Mouse (Mus musculus) T-helper 17 cell (primary cell): ENCODE data around the gene Wwox.

Source experiments
- in situ Hi-C, 2 experiments: fragments of 300-600 bp; cut with MboI, MseI; formaldehyde crosslinking; loops; 1 replicate in 1 of 2; 2 replicates in 1 of 2; pipeline ENCODE4 v1.15.1; 2025; ENCODE audit warnings: high pct_unique_total_duplicates in 2 of 2

Wwox gene

GRCm38 (mm10) chr8:114883967-114884366, 444.5 kb downstream of the Wwox start:
- in situ Hi-C loops = loop anchor here in 1 of 2 experiments (10.0 kb wide), 1 partner anchor 81 kb away; no protein-coding TSS in a partner anchor

GRCm38 (mm10) chr8:114885026-114885592, 445.7 kb downstream of the Wwox start:
- in situ Hi-C loops = loop anchor here in 1 of 2 experiments (10.0 kb wide), 1 partner anchor 80 kb away; no protein-coding TSS in a partner anchor

- in situ Hi-C loops = loop anchor here in 1 of 2 experiments (10.0 kb wide), 1 partner anchor 76 kb away; no protein-coding TSS in a partner anchor
These were observed 448.9 kb downstream of the Wwox start for GRCm38 (mm10) chr8:114888388-114888787.

- in situ Hi-C loops = loop anchor here in 1 of 2 experiments (10.0 kb wide), 1 partner anchor 75 kb away; no protein-coding TSS in a partner anchor
These were observed 450.3 kb downstream of the Wwox start for GRCm38 (mm10) chr8:114889578-114890374.

GRCm38 (mm10) chr8:114890478-114890877, 451.0 kb downstream of the Wwox start:
- in situ Hi-C loops = no loop called here

GRCm38 (mm10) chr8:114891252-114891651, 451.8 kb downstream of the Wwox start:
- in situ Hi-C loops = no loop called here

GRCm38 (mm10) chr8:114897432-114897831, 458.0 kb downstream of the Wwox start:
- in situ Hi-C loops = no loop called here

- in situ Hi-C loops = no loop called here
These were observed 459.7 kb downstream of the Wwox start for GRCm38 (mm10) chr8:114899157-114899556.

GRCm38 (mm10) chr8:114902584-114902983, 463.1 kb downstream of the Wwox start:
- in situ Hi-C loops = no loop called here

GRCm38 (mm10) chr8:114908086-114908485, 468.6 kb downstream of the Wwox start:
- in situ Hi-C loops = no loop called here

GRCm38 (mm10) chr8:114908589-114908988, 469.1 kb downstream of the Wwox start:
- in situ Hi-C loops = no loop called here

- in situ Hi-C loops = no loop called here
These were observed 469.7 kb downstream of the Wwox start for GRCm38 (mm10) chr8:114909146-114909545.

- in situ Hi-C loops = no loop called here
These were observed 471.7 kb downstream of the Wwox start for GRCm38 (mm10) chr8:114911031-114911580.

- in situ Hi-C loops = loop anchor here in 1 of 2 experiments (10.0 kb wide), 1 partner anchor 1161 kb away; no protein-coding TSS in a partner anchor
These were observed 484.2 kb downstream of the Wwox start for GRCm38 (mm10) chr8:114923629-114924028.

GRCm38 (mm10) chr8:114927412-114927811, 488.0 kb downstream of the Wwox start:
- in situ Hi-C loops = loop anchor here in 1 of 2 experiments (10.0 kb wide), 1 partner anchor 1157 kb away; no protein-coding TSS in a partner anchor

- in situ Hi-C loops = loop anchor here in 1 of 2 experiments (10.0 kb wide), 1 partner anchor 1157 kb away; no protein-coding TSS in a partner anchor
These were observed 488.5 kb downstream of the Wwox start for GRCm38 (mm10) chr8:114927917-114928316.

- in situ Hi-C loops = loop anchor here in 1 of 2 experiments (10.0 kb wide), 1 partner anchor 1155 kb away; no protein-coding TSS in a partner anchor
These were observed 490.1 kb downstream of the Wwox start for GRCm38 (mm10) chr8:114929597-114929996.

GRCm38 (mm10) chr8:114932071-114932630, 492.7 kb downstream of the Wwox start:
- in situ Hi-C loops = no loop called here

GRCm38 (mm10) chr8:114933248-114933647, 493.8 kb downstream of the Wwox start:
- in situ Hi-C loops = no loop called here

- in situ Hi-C loops = no loop called here
These were observed 497.4 kb downstream of the Wwox start for GRCm38 (mm10) chr8:114936887-114937286.

- in situ Hi-C loops = no loop called here
These were observed 499.9 kb downstream of the Wwox start for GRCm38 (mm10) chr8:114939338-114939737.

GRCm38 (mm10) chr8:114941096-114941495, 501.6 kb downstream of the Wwox start:
- in situ Hi-C loops = loop anchor here in 1 of 2 experiments (10.0 kb wide), 1 partner anchor 1354 kb away; no protein-coding TSS in a partner anchor
